Mouse (Mus musculus): Measurements from ENCODE around the gene Plxnb2.
A peak's percentile ranks its signal among the peaks of the same experiment; 100 is the strongest.

The Plxnb2 gene

GRCm38 (mm10) chr15:89180571-89181229, at the start of gene Plxnb2:
TSS of gene Plxnb2 (minus strand) at chr15:89180788.
- peak; percentile 78 for DNase-seq (ENCODE audit: low read depth, low spot score)

DNA sequence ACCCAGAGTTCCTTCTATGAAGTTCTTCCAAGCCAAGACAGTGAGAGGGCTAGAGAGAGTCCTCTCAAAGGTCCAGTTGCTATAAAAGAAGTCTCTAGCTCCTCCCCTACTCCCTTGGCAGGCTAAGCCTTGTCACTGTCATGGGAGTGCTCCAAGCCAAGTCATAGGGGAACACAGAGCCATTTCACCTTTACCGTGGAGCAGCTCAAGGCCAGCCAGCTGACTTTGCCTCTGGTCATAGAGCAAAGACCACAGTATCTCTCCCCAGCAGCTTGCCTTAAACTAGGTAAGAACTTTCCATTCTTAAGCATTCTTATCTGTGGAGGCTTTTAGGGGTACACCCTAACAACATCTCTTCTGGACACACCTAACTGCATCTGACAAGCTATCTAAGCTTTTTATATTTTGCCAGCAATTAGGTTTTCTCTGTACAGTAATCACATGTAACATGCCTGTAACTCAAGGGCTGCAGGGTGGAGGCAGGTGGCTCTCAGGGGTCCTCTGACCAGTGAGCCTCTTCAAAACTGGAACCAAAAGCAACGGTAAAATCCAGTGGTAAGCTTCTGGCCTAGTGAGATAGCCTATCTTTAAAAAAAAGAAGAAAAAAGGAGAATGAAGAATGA, 35.1 kb upstream of the Plxnb2 start:
- no peak for DNase-seq (ENCODE audit: low read depth, low spot score)

- DNase-seq (ENCODE audit: low read depth, low spot score) = no peak
Observed at GRCm38 (mm10) chr15:89214953-89215352, 34.4 kb upstream of the Plxnb2 start.

GRCm38 (mm10) chr15:89213517-89213916, 32.9 kb upstream of the Plxnb2 start:
- DNase-seq (ENCODE audit: low read depth, low spot score) = no peak

GRCm38 (mm10) chr15:89212495-89212894, 31.9 kb upstream of the Plxnb2 start:
- no peak for DNase-seq (ENCODE audit: low read depth, low spot score)

DNA sequence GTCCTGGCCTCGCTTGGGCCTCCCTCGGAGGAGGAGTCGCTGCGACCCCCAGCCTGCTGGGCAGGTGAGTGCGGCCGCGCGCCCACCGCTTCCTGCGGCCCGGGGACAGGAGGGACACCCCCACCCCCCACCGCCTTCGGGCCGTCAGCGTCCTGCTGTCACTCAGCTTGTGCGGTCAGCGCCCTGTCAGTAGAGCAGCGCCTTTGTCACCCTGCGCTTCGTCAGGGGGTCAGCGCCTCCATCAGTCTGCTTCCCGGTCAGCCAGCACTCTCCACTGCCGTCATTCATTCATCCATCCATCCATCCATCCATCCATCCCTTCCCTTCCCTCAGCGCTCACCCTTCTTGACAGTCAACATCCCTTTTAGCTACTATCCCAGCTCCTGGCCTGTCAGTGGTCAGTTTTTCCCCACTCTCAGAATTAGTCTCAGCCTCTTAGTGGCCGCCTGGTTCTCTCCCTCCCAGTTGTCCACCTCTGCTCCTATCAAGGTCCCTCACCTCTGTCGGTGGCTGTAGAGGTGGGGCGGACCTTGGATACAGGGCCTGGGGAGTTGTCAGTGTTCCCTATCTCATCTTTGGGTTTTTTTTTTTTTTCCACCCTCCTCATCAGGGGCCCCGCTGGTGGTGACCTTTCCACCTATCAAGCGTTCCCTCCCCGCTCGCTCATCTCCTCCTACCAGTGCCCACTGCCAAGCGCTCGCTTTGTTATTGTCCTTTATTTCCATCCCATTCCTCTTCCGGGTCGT, 31.3 kb upstream of the Plxnb2 start:
- DNase-seq (ENCODE audit: low read depth, low spot score) = no peak

- peak; percentile 55 for DNase-seq (ENCODE audit: low read depth, low spot score)
Observed at GRCm38 (mm10) chr15:89210915-89211715, 30.5 kb upstream of the Plxnb2 start, which contains the start of gene Ppp6r2. TSS of gene Ppp6r2 (plus strand) at chr15:89211553.

DNA sequence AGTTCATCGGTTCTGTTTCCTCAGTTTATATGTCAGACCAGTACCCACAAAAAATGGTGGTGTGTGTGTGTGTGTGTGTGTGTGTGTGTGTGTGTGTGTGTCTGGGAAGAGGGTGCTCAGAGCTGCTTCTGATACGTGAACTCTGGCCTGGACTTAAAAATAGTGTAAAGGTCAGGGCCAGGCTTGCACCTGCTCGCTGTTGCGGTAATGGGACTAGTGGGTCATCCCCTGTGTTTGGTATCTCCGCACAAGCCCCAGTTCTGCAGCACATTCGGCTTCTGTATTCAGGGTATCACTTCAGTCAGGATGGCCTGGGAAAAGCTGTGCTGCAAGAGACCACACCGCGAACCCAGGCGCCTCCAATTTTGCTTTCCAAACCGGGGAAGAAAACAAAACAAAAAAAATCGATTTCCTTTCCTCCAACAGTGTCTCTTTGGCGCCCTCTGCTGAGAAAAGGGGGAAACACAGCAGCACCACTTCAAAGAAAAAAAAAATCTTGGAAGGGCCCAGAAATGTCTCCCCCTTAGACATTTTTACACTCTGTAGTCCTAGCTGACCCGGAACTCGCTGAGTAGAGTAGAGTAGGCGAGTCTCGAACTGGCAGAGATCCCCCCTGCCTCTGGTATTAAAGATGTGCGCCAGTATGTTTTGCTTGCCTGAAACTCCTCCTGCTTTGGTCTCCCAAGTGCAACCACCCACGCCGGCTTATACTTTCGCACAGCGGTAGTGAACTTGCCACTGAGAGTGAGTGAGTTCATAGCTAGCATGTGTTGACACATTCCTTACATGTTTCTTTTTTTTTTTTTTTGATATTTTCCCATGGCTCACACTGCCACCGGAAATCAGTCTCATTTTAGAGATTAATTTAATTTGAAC, 29.5 kb upstream of the Plxnb2 start:
- DNase-seq (ENCODE audit: low read depth, low spot score) = peak; percentile 80

DNA sequence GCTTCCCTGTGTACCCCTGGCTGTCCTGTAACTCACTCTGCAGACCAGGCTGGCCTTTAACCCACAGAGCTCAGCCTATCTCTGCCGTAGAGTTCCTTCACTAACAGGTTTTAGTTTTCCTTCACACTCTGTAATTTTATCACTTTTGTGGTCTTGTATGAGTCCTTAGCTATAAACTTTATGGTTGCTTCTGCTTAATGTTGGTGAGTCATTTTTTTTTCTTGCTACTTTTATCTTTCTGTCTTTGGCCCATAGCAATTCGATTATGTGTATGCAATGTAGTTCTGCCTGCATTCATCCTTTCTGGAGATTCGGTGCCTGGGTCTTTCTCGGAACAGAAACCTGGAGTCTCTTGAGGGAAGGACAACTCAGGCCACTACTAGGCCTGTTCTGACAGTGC, 26.9 kb upstream of the Plxnb2 start:
- no peak for DNase-seq (ENCODE audit: low read depth, low spot score)

DNA sequence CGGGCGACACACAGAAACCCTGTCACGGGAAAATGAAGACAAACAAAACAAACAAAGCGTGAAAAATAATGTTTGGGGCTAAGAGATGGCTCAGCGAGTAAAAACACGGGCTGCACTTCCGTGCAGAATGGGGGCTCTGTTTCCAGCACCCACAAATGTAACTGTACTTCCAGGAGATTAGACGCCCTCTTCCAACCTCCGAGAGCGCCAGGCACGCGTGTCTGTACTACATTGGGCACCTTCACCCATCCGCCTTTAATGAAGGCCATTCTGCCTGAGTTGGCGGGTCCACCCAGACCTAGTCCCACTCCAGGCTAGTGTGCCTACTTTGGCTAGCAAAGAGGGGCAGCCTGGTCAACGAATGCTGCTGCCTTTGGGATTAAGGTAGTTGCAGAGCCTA, 16.5 kb upstream of the Plxnb2 start:
- DNase-seq (ENCODE audit: low read depth, low spot score) = no peak

- DNase-seq (ENCODE audit: low read depth, low spot score) = peak; percentile 93
Observed at GRCm38 (mm10) chr15:89196313-89196706, 15.7 kb upstream of the Plxnb2 start, which contains the start of gene Dennd6b. TSS of gene Dennd6b (minus strand) at chr15:89196496.

DNA sequence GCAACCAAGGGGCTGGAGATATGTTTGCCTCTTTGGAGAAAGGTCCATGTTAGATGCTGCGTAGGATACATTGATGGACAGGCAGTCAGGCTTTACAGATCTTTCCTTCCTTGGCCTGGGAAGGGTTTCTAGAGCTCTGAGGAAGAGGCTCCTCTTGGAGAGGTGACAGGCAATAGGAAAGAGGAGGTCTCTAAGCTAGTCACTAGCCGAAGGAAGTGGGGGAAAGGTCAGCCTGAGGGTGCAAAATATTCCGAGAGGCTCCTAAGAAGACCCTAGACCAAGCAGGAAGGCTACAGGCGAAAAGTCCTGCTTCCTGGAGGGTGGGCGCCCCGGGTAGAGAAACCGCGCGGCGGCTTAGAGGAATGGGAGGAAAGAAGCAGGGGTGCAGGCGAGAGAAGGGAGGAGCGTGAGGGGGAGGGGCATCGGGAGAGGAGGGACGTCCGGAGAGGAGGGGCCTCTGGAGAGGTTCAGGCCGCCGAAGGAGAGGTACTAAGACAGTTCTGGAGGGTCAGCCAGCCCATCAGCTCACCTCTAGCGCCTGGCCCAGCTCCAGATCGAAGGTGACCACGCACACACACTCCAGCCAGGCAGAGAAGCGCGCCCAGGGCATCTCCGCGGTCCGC, 15.2 kb upstream of the Plxnb2 start:
- peak; percentile 79 for DNase-seq (ENCODE audit: low read depth, low spot score)

DNA sequence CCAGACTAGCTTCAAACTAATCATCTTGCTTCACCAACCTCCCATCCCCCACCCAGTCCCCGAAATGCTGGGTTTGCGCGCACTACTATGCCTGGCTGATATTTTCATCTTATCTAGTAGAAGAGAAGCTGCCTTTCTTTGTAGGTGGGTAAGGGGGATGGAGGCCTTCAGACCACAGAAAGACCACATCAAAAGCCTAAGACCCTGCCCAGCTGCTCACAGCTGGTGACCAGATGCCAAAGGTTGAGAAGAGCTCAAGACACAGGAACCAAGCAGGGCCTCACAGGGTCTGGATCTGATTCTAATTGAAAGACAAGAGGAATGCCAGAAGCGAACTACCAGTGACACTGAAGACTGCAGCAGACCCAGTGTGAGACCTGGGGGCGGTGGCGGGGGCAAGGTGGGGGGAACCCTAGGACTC, 14.7 kb upstream of the Plxnb2 start:
- DNase-seq (ENCODE audit: low read depth, low spot score) = no peak

DNA sequence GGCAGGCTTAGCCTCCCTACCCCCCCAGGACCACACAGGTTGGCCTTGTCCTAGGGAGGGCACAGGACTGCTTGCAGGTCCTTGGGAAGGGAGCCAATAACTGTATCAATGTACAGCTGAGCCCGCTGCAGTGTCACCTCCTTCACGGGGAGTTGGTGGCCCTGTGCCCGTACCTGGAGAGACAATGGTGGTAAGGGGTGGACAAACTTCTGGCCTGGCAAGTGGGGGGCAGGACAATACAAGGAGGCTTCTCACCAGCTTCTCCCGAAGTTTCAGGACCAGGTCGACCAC, 4.3 kb upstream of the Plxnb2 start:
- no peak for DNase-seq (ENCODE audit: low read depth, low spot score)

DNA sequence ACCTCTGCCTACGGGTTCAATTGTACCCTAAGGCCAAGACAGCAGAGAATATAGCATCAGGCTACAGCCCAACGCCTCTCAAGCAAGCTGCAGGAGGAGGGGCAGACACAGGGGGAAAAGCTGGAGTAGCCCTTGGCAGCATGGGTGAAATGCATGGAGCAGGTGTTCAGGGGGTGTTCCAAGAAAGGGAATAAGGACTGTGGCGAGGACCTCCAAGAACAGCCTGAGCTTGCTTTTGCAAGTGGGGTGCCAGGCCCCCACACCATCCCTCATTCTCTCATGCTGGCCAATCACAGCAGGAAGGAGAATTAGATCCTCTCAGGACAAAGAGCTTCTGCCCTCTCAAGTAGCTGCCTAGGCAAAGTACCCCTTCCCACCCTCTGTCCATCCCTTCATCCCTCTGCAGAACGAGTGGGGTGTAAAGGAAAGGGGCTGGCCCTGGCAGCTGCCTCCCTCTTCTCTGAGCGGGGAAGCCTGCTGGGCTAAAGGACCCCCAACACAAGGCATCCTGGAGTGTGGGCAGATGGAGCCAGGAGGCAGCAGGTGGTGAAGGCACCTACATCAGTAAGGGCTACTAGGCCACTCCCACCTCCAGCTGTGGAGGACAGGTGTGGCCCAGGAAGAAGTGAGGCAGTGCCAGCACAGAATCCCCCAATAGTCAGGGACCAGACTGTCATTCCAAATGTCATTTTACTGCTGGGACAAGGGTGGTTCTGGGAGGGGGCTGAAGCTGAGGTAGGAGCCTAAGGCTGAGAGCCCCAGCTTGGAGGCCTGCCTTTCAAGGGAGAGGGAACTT, 3.8 kb upstream of the Plxnb2 start:
- no peak for DNase-seq (ENCODE audit: low read depth, low spot score)

DNA sequence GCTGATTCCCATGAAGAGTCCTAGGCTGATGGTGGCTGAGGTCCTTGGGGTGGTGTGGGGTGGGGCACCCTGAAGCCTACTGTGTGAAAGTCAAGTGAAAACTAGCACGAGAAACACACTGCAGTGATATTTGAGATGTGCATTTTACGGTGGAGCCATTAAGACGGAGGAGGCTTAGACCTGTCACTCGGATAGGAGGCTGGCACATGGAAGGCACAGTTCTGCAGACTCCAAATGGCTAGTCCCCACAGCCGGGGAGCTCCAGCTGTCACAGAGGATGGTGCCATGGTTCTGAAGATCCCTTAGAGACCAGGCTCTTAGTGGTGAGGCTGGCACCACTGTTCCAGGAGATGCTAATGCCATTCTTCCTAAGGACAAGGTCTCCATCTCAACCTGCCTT, 2.3 kb upstream of the Plxnb2 start:
- DNase-seq (ENCODE audit: low read depth, low spot score) = no peak

DNA sequence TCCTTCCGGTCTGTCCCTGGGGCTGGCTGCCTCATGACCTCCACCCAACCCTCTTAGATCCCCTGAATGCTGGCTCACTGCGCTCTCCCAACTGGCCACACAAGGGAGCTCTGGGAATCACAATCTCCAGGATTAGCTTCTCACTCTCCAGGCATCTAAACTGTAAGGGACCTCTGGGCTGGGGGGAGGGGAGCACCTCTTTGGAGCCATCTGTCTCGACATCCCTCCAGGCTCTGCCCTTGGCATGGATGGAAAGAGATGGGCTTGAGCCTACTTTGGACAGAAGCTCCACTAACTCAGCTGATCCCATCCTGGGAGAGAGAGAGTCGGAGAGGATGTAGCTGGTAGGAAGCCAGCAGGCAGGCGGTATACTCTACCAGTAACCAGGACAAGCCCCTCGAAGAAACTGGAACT, 1.7 kb upstream of the Plxnb2 start:
- no peak for DNase-seq (ENCODE audit: low read depth, low spot score)

- DNase-seq (ENCODE audit: low read depth, low spot score) = no peak
Observed at GRCm38 (mm10) chr15:89181561-89182270, 1.1 kb upstream of the Plxnb2 start.

DNA sequence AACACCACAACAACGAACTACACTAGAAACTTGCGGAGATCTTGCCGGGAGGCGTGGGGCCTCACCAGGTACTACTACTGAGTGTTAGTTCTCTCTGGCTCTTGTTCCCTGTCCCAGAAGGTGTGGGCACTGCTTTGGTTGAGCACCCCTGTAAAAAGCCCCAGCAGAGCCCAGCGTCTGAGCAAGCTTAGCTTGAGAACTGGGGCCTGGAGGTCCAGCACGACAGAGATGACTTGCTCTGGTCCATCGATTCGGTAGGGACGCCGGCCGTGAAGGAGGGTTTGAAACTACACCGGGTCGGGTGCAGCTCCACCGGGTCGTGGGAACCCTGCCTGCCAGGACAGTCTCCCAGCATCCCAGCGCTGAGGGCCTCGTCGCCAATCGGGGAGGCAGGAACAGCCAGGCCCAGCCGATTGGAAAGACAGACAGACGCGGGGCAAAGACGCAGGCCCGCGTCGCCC, 477 bp downstream of the Plxnb2 start:
- no peak for DNase-seq (ENCODE audit: low read depth, low spot score)
